Mouse (Mus musculus): ENCODE measurements around the gene Rdh19.

GRCm38 (mm10) chr10:127877681-127878080, 28.0 kb downstream of the Rdh19 start:
- TF ChIP-seq CTCF (conservative IDR thresholded peaks at IDR 0.05 in 1 of 2, IDR thresholded peaks at IDR 0.05 in 1 of 2; ENCODE audit: low read depth in 2 of 2, low read length in 2 of 2) (no peak), ELF1 (IDR thresholded peaks at IDR 0.05; ENCODE audit: low read depth, low read length) (no peak)

All from CH12.LX (cell line).